Mouse (Mus musculus) cerebellum, adult 11 months (tissue): ENCODE measurements around the gene Gas8.
A peak's percentile ranks its signal among the peaks of the same experiment; 100 is the strongest.
"Not testable (repeated sequence)": the region's sequence is repeated elsewhere in the genome, so short reads cannot be mapped to it uniquely, and the experiment has no call there.

ENCODE experiments used
- DNase-seq: peaks from one replicate; pipeline ENCODE4 v3.0.0; 2022

Gas8 gene

DNA sequence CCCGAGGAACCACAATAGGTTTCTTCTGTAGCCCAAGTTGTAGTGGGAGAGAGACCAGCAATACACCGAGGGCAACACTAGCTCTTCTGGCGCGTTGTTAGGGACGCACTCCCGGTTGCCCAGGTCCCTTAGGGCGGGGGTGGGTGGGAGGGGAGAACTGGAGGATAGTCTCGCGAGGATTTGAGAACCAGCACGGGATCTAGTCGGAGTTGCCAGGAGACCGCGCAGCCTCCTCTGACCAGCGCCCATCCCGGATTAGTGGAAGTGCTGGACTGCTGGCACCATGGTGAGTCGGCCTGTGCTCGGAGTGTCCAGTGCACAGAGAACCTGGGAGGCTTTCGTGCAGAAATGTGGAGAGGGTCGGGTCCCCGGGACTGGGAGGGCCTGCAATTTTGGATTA is at the start of gene Gas8:
Gene Gas8 (plus strand): TSS at position 168 of the 400 bp plus-strand sequence.
- DNase-seq, result peak; percentile 83

- DNase-seq, result not testable (repeated sequence)
These were observed 45.6 kb upstream of the Gas8 start for GRCm38 (mm10) chr8:123472991-123473390.

GRCm38 (mm10) chr8:123474549-123474948 is 44.1 kb upstream of the Gas8 start:
- DNase-seq, result not testable (repeated sequence)

DNA sequence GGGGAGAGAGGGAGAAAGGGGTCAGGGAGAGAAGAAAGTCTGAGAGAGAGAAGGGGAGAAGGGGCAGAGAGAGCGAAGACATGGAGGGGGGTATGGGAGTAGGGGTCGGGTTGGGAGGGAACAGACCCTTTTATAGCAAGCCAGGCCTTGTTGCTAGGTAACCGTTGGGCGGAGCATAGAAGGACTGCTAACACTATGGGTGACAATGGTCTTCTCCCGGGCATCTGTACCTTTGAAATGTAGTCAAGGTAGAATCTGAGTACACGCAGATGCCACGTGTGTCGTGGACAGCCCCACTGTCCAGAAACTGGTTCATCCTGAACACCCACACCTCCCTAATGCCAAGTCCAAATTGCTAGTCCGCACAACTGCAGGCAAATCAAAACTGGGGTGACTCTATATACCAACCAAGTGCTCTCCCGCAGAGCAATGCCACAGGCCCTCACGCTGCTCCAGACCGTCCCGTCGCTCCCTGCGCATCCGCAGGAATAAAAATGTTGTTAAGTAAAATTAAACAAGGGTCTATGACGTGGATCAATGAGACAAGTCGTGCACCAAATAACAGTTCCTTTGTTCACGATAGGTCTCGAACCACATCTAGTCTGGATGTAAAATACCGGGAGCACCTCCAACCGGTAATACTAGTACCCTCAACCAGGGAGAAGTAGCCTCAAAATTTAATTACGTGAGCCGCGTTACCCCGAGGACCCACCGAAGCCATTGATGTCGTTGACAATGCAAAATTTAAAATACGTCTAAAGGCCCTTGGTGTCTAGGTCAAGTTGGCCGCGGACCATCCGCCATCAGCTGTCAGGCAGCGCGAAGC is 41.5 kb upstream of the Gas8 start:
- no peak for DNase-seq

- DNase-seq, result peak; percentile 96
These were observed 40.8 kb upstream of the Gas8 start, which contains the start of gene Afg3l1 for GRCm38 (mm10) chr8:123477737-123478258. Afg3l1 (plus strand) TSS chr8:123477903.

GRCm38 (mm10) chr8:123478456-123479218 is 40.0 kb upstream of the Gas8 start:
- DNase-seq, result no peak

DNA sequence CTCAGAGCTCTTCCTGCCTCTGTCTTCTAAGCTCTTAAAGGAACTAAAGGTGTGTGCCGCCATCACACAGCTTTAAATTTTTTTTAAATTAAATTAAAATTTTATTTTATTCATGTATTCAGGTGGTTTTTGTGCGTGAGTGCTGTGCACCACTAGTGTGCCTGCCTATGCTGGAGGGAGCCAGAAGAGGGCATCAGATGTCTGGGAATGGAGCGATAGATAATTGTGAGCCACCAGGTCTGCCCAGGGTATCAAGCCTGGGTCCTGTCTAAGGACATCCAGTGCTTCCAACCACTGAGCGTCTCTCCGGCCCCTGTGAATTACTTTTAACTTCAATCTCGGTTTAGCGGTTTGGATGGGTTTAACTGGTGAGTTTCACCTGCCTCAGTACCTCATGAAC is 36.0 kb upstream of the Gas8 start:
- DNase-seq, result no peak

DNA sequence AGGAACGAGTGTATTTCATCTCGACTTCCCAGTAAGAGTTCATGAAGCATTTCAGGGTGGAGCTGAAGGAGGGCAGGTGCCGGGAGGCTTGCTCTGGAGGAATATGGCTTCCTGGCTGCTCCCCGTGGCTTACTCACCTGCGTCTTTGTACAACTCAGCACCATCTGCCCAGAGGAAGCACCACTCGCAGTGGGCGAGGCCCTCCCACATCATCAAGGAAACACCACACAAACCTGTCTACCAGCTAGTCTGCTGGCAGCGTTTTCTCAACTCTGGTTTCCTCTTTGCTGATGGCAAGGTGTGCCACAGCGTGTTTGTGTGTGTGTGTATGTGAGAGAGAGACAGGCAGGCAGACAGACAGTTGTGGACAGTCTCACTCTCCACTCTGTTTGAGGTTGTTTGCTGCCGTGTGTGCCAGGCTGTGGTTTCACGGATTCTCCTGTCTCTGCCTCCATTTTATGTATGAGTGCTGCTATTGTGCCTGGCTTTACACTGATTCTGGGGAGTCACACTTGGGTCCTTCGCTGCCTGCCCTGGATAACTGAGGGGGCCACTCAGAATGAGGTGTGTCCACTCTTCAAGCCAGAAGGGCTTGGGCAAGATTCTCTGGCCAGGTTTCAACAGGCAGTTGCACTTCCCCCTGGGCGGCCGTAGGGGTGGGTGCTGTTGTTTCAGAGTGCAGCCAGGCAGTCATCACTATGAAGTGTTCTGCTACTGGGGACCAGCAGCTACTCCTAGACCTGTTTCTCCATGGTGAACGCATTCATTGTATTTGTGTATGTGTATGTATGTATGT is 27.2 kb upstream of the Gas8 start:
- DNase-seq, result no peak

GRCm38 (mm10) chr8:123492898-123493297 is 25.7 kb upstream of the Gas8 start:
- DNase-seq, result no peak

- DNase-seq, result no peak
These were observed 20.9 kb upstream of the Gas8 start for GRCm38 (mm10) chr8:123497699-123498098.

- DNase-seq, result no peak
These were observed 19.7 kb upstream of the Gas8 start for GRCm38 (mm10) chr8:123498963-123499362.

- DNase-seq, result no peak
These were observed 19.1 kb upstream of the Gas8 start for GRCm38 (mm10) chr8:123499556-123499955.

DNA sequence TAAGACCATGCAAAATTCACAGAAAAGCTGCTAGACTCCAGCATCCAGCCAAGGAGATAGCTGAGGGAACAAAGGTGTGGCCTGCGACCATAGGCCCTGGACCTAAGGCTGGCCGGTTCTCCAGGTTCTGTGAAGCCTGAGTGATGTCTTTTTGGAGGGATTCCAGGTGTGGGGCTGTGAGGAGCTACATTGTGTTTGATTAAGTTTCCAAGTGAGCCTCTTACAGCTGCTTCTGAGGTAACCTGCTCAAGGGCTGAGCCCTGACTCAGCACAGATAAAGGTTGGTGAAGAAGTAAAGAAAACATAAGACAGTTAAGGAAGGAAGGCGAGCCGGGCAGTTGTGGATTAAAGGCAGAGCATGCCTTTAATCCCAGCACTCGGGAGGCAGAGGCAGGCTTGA is 16.4 kb upstream of the Gas8 start:
- no peak for DNase-seq

- no peak for DNase-seq
These were observed 14.7 kb upstream of the Gas8 start for GRCm38 (mm10) chr8:123503801-123504467.

DNA sequence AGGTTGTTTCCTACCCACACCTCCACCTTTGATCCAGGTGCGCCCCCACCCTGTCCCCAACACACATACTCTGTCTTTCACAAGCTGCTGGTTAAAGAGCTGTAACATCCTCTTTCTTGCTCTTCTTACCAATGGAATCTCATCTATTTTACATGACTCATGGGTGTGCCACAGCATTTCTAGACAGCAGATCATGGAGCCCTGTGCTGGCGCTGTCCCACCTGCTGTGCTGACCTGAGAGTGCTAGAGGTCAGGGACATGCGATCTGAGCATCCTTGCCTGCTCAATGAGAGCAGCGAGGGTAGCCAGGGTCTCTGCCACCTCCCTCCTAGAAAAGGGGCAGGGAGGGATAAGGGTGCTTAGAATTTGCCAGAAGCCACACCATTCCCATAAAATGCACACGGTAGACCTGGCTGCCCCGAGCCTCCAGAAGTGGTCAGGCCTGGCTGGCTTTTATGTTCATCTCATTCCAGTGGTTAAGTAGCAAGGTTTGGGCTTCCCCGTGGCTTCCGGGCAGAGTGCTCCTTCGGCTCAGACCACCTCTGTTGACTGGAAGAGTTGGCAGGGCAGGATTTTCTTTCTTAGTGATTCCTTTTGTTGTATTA is 13.9 kb upstream of the Gas8 start:
- DNase-seq, result no peak

GRCm38 (mm10) chr8:123505267-123505666 is 13.4 kb upstream of the Gas8 start:
- DNase-seq, result no peak

DNA sequence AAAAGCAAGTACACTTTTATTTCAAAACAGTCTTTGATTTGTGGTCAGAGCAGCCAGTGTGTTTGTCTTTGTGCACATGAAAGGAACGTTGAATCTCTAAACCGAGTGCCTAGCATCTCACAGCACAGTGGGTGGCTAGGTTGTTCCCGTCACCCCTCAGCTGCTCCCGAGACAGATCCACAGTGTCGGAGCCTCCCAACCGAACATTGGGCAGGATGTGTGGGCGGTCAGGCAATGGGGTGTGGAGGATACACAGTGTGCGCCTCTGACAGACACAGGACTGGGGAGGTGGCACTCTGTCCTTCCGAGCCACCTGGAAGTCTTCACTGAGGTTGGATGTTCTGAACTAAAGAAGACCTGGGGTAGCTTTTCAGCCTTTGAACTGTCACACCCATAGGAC is 12.9 kb upstream of the Gas8 start:
- no peak for DNase-seq

- DNase-seq, result no peak
These were observed 11.5 kb upstream of the Gas8 start for GRCm38 (mm10) chr8:123507153-123507552.

DNA sequence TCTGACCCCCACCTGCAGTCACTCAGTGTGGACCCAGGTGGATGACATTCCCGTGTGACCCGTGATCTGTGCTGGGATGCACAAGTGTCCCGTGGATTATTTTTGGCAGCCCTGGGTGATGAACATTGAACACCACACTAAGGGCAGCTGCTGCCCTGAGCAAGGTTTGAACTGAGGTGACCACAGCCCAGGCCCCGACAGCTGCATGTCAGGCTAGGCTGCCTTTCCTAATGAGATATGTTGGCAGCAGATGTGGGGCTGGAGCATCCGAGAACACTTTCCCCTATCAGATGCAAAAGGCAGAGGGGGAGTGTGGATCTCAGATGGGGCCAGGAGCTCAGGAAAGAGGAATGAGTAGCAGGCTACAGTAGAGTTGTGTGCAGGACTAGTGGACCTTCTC is 7.8 kb upstream of the Gas8 start:
- no peak for DNase-seq

DNA sequence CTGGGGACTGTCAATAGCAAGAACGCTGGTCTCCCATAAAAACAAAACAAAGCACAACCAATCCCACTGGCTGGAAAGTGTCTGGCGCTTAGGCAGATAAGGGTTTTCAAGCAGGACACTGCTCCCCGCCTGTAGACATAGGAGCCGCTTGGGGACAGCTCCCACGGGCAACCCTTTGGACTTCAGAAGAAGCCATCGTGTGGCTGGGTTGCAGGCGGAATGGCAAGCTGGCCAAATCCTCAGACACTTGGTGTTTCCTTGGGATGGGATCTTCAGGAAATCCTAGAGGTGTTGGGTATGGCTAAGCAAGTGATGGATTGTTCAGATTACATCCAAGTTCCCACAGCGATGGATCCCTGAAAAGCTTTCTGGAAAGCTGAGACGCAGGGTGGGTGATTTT is 4.5 kb upstream of the Gas8 start:
- no peak for DNase-seq

DNA sequence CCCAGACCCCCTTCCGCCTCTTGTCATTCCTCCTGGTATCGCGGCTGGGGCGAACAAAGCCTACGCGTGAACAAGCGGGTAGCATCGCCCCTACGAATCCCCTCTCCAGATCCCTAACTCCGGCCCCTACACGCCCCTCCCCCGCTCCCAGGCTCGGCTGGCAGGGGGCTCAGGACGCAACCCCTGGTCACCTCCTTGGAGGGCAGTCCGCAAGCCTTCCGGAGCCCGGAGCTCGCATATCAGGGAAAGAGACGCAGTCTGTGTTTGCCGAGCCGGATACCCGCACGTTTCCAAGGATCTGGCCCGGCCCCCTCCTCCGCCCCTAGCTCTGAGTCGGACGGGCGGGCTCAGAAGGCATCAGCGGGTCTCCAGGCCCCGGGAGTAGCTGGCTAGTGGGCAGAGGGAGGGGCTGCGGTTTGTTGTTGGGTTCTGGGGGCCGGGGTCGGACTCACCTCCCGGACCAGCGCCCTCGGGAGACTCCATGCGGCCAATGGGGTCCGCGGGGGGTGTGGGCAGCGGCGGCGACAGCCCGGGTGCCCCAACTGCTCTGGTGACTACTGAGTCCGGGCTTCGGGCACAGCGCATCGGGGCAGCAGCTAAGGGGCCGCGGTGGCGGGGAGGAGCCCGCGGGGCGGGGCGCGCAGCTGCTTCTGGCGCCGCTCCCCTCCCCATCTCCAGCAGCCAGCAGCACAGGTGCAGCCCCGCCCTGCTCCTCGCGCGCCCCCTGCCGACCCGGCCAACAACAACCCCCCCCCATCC is 3.7 kb upstream of the Gas8 start, which contains the start of gene Dbndd1:
Gene Dbndd1 (minus strand): TSS at position 683 of the 759 bp plus-strand sequence.
- peak; percentile 50 for DNase-seq
